Mouse (Mus musculus) thymus, postnatal 10 days (tissue): Measurements from ENCODE around the gene Ptpn7.

Experiments
- DNase-seq, 2 experiments: peaks; one replicate each; pipeline ENCODE4 v3.0.0; 2021; ENCODE audit warnings: low spot score in 2 of 2

The Ptpn7 gene

DNA sequence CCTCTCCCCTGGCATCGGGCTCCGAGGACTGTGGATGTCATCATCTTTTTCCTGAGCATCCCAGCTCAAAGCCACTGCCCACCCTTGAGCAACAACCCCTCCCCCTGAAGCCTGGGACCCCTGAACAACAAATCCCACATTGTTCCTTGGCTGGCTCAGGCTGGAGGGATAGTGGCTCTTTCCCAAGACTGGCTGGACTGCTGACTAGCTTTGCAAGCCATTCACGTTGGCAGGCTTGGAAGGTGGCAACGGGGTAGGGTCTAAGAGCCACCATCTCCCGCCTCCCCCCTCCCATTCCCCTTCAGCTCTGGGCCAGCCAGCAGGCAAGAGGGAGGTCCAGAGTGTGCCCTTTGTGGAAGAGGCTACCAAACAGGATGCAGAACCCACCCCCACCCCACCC, 26.1 kb downstream of the Ptpn7 start:
- DNase-seq = no peak

DNA sequence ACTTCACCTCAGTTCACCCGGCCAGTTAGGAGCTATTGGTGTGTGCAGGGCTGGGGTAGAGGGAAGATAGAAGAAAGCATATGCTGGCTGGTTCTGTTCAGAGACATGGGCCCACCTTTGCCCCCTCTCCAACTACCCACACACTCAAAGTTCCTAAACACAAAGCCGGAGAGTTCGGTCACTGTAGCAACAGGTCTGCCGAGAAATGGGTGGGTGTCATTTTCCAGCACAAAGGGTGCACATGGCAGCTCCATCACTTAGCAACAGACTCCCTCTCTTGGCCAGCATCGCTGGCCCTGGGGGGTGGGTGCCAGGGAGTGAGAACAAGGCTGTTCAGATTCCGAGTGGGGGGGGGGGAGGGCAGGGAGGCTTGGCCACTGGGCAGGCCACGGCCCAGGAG, 26.6 kb downstream of the Ptpn7 start:
- DNase-seq = no peak

DNA sequence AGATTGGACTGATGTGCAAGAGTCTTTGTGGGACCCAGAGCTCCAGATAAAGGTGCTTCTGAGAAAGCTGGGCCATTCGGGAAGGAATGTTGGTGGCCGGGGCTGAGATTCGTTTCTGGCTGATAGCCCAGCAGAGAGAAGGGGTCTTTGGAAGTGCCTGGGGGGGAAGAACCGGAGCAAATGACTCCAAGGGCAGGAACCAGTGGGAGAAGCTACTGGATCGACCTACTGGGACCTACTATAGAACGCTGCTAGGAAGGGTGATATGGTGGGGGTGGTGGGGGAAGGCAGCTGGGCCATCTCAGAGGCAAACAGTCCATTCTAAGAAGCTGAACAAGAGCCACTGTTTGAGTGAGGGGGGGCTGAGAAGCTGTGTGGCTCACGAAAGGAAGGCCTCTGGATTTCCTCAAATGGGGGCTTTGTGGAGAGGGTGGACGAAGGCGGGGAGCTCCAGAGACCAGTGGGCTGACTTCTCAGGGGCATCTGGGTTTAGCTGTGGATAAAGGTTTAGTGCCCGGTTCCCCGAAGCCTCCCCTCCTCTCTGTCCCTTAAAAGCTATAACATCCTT, 27.1 kb downstream of the Ptpn7 start:
- no peak for DNase-seq

DNA sequence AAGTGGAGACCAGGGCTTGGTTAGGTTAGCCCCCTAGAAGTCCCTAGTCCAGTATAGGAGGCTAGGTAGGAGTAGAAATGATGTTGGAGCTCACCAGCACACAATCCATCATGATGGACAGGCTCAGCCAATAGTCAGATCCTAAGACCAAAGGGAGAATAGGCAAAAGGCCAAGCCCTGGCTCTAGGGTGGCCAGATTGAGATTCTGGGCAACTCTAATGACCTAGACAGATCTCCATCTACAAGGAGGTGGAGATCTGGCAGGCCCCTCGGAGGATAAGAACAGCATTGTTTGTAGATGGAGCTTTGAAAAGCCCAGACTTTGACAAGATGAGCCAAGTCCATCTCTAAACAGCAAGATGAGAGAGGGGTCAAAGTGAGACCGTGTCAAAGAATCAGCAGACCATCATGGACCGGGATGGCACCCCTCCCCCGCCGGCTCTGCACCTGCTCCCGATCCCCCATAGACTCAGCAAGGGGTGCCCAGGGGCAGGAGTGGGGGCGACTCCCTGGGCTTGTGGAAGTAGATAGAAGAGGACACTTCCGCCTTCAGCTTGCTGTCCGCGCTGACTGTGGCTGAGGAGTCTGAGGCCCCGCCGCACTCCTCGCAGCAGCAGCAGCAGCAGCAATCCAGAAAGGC, 28.0 kb downstream of the Ptpn7 start:
- DNase-seq = no peak

DNA sequence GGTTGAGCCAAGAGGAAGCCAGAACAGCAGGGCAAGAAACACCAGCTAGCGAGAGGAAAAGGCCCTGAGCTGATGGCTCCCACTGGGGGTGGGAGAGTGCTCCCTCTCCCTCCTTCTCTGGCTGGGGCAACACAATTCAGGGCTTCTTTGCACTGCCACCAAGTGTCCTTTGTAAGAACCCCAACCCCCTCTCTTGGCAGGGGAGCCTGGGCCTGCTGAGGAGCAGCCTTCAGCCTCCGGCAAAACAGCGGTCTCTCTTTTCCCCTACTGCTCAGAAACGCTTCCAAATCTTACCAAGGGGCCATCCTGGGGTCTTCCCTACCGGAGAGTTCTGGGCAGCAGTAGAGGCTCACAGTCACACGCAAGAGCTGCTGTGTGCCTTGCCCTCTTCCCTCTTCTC, 30.2 kb downstream of the Ptpn7 start:
- DNase-seq = no peak

DNA sequence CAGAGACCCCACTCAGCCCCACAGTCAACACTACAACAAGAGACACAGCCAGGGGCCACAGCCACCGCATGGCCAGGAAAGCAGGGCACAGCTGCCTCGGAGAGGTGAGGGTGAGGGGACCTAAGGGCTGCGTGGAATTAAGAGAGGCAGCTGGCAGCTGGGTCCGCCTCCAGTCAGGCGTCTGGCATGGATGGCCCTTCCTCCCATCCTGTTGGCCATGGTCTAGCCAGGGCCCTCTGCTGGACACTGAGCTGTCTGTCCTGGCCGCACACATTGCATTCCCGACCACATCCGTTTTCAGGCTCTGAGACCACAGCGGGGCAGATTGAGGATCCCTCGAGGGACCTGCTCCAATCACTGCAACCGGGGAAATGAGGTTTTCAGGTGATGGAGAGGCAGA, 34.9 kb downstream of the Ptpn7 start, which contains the start of gene Gpr37l1:
Gene Gpr37l1 (minus strand): TSS at position 247 of the 400 bp plus-strand sequence.
- DNase-seq = no peak

DNA sequence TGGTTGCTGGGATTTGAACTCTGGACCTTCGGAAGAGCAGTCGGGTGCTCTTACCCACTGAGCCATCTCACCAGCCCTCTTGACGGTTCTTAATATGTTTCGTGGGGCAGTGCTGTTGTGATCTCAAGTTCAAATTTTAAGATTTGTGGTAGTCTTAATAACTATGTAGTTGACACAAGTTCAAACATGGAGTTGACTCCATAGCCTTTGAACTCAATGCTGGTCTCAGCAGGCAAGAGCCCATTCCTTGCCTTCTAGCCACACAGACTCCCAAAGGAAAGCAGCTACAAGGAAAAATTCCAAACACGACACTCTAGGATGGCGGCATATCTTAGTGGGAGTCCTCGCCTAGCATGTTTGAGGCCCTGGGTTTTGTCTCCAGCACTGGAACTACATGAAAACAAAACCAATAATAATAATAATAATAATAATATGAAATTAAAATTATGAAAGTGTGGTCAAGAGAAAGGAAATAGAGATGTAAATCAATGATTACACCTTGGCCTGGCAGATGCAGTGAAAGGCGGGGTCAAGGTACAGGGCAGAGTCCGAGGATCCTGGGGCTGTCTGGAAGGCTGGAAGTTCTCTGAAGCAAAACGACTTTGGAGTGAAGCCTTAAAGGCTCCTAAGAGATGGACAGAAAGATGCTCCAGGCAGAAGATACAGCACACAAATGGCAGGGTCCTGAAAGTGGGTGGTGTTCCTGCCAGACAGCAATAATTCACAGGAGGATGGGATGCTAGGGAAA, 36.1 kb downstream of the Ptpn7 start:
- no peak for DNase-seq

DNA sequence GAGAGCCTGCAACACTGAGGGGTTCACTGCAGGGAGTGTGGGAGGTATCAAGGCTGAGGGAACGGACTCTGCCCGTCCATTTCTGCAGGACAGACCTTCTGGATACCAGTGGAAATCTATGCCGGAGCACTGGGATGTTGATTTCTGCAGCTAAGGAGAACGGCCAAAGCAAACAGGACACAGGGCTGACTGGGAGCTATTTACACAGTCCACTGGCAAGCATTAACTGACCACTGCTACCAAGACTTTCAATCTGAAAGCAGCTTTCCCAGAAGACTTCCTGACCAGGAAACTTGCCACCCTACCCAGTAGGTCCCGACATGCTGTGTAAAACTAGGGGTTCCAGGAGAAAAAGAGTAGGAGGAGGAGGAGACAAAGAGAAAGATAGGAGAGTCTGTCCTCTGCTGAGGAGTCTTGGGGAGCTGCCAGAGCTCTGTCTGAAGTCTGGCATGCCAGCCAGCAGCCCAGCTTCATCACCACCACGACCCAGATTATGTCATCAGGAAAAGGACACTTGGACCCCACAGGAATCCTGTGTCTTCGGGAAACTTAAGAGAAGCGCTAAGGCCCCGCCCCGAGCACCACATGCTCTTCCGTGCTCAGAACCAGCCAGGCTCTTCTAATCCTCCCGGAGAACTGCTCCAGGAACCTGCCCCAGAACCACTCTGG, 37.2 kb downstream of the Ptpn7 start:
- no peak for DNase-seq

DNA sequence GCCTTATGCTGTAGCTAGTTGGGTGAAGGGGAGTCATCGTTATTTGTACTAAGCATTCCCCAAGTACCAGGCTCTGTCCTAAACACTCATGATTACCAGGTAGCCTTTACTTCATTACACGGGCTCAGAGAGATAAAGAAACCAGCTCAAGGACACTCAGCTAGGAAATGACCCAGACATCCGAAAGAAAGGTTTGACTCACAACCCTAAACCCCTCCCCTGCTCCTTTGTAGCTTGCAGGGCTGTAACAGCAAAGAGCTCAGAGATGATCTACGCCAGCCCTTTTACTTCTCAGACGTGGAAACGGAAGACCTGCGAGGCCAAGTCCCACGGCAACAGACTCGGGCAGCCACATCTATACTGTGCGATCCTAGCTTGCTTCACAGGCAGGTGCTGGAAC, 37.8 kb downstream of the Ptpn7 start:
- no peak for DNase-seq

DNA sequence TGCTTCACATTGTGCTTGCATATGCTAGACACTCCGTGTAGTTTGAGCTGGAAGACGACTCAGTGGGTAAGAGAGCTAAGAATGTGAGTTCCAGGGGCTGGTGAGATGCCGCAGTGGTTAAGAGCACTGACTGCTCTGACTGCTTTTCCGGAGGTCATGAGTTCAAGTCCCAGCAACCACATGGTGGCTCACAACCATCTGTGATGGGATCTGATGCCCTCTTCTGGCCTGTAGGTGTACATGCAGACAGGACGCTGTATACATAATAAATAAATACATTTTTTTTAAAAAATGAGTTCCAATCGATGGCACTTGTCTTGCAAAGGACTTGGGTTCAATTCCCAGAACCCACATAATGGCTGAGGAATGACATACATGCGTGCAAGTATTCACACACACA, 38.7 kb downstream of the Ptpn7 start:
- no peak for DNase-seq

DNA sequence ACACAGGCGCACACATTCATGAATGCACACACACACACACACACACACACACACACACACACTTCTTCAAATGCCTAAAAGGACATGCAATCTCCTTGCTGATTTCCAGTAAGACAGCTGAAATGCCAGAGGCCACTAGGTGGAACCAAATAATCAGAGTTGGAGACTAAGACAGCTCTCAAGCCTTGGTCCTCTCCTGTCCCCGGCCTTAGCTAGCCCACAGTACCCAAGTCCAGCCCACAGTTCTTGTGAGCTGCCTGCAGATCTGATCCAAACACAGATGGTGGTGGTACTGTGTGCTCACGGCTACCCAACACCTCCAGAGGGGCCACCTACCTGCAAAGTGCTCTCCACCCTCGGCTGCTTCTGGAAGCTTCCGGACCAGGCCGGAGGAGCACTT, 39.5 kb downstream of the Ptpn7 start:
- DNase-seq = no peak

DNA sequence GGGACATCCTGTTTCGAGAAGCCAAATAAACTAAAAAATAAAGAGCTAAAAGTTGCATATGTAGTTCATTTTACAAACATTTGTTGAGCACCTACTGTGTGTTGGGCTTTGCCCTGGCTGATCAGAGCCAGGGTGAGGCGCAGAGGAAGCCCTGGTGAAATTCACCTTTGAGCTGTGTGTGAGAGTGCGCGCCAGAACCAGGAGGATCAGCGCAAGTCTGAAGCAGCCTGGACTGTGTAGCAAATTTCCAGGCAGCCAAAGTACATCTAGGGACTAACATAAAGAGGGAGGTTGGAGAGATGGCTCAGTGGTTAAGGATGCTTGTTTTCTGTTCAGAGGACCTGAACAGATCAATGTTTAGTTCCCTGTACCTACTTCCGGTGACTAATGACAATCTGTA, 40.8 kb downstream of the Ptpn7 start:
- no peak for DNase-seq

DNA sequence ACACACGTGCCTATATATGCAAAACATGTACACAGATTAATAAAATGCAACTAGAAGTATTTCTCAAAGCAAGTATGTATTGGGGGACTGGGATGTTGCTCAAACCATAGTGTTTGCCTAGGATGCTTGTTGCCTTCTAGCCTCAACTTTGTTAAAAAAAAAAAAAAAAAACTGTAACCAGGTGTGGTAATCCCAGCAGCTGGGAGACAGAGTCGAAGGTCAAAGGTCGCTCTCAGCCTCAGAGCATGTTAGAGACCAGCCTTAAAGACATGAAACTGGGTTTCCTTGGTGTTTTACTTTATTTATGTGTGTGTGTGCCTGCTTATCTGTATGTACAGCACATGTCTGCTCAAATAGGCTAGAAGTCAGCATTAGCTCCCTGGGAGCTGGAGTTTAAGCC, 42.7 kb downstream of the Ptpn7 start:
- no peak for DNase-seq

DNA sequence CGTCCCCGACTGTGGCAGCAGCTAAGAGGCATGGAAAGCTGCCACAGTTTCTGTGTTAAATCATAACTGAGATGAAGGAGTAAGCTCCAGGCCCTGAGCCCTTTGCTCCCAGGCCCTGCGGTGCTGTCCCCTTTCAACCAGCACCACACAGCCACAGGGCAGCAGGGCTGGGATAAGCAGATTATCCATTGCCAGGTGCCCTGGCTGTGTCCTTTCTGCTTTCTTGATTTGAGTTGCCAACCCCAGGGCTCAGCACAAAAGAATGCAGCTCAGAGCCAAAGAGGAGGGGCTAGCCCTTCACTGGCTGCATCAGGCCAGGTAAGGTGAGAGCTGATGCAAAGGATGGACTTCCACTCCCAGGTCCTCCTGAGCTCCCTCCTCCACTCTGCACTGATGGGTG, 45.2 kb downstream of the Ptpn7 start:
- no peak for DNase-seq

DNA sequence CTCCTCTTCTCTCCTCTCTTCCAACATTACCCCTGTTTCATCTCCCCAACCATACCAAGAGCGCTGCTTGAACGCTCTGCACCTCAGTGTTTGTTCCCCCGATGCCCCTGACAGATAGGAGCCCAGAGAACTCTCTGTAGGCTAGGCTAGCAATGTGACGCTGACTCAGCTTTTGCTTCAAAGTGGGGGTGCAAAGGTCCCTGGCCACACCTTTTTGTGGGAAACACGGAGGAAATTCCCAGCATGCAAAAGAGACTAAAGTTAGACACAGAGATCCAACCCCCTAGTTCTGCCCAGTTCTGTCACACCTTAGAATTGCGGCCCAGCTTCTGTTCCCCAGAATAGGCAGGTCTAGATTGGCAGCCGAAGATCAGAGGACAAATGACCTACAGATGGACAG, 46.4 kb downstream of the Ptpn7 start:
- DNase-seq = no peak

DNA sequence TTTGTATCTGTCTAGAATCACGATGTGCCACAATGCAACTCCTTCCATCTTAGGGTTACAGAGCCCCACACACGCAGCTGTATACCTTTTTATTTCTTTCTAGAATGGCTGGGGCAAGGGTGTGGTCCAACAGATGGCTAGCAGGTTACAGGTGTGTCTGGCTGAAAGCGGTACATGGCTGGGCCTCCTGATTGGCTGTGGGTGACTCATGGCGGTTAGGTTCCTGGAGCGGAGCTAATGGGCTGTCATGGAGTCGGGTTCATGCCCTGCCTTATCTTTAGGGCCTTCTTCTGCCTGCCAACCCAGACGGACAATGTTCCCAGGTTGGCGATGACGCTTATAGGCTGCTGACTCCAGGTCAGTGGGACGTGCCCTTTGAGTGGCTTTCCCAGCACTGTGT, 48.3 kb downstream of the Ptpn7 start:
- no peak for DNase-seq

DNA sequence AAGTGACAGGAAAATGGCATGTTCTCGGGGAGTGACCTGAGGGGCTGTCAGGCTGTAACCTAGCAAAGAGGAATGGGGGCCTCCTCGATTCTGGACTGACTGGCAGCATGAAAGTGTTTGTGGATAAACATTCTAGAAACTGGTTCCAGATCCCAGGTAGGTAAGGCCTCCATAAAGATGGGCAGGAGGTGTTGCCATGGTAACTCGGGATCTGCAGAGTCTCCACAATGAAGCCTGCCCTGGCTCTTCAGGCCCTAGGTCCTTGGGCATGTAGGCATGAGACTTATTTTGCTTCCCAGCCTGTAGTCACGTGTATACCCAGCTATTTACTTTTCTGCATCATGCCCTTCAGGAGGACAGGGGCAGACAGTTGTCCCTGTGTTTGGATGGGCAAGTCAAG, 48.8 kb downstream of the Ptpn7 start:
- no peak for DNase-seq

DNA sequence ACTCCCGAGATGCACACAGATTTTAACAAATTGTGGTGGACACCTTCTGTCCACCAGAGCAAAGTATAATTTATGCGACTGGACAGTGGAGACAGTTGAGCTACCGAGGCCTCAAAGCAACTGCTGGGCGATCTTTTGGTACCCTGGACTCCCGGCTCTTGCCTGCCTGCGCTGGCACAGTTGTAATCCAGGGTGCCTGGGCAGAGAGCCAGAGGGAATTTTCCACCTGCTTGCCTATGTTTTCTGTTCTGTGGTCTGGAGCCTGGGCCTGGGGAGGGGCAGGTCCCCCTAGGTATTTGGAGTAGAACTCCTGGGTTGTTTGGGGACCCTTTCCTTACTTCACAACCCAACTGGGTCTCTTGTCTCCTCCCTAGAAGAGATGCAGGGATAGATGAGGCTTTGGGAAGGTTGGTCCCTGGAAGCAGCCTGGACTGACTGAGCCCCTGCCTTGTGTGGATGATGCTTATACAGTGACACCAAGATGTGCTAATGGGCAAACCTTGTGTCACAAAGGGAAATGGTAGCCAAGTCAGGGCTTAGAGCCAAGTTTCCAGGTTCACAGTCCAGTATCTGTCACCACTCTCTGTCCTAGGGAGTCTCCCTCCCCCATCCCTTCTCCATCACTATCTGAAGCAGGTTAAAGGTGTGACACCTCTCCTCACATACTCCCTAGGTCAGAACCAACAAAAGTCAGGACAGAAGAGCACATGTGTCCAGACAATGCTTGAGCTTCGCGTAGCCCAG, 49.6 kb downstream of the Ptpn7 start:
- DNase-seq = no peak

DNA sequence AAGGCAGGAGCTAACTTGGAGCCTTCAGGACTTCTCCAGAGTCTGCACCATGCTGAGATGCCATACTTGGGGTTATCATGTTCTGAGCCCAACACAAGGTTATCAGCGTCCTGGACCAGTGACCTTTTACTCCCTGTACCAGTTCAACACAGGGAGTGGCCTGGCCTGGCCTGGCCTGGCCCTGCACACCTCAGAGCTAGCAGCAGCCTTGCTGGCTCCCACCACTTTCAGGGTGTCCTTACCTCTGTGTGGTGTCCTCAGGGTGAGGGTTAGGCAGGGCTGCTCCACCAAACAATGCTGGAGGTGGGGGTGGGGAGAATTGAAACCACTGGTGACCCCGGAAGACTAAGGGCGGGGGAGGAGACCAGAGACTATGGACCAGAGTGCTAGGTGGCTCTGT, 50.5 kb downstream of the Ptpn7 start:
- no peak for DNase-seq

DNA sequence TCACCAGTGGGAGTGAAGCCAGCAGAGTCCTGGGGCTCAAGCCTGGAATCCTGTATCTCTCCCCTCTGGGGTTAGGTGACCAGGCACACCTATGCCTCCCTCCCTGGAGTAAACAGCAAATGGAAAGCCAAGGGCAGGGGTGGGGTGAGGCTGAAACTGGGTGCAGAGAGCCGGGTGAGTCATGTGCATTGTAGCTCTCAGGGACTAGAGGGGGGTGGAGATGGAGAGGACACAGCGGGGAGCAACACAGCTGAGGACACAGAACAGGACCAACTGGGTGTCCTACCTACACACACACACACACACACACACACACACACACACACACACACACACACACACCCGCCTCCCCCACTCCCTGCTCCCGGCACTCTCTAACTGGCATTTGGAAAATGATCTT, 50.9 kb downstream of the Ptpn7 start:
- DNase-seq = no peak

DNA sequence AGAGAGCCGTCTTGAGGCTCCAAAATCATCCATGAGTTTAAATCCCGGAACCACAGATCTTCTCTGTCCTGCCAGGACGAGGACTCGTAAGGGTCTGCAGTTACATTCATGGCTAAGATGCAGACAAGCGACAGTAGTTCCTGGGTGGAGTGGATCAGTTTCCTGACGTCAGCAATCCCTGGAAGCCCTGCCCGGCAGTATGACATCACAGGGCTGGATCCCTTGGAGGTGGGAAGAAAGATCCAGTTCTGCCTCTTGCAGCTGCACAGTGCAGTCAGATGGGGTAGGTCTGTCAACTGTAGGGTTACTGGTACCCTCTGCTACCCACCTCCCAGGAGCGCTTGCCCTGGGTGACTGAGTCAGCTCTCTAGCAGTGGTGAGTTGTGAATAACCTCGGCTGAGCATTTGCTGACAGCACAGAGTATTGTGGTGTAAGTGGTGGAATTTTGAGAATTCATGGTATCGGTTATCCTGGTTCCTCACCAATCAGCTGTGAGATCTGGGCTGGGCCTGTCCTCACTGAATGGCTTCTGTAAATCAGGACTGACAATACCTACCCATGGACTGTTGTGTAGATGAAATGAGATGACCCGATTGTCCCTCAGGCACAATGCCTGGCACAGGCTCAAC, 51.6 kb downstream of the Ptpn7 start:
- DNase-seq = no peak

DNA sequence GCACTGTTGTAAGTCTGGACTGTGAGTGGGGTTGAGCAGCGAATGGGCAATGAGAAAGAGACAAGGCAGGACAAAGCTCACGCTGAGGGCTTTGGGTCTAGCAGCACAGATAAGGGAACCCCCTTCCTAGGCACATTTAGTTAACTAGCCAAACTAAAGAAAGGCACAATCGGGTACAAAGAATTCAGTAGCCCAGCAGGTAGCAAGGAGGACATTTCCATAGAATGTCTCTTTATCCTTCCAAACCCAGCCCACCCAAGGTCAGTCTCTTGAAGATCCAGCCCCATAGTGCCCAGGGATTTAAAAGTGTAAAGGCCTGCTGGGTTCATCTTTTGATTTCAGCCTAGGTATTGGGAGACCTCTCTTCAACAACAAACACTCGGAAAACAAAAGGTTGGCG, 53.4 kb downstream of the Ptpn7 start:
- DNase-seq = no peak
